Mouse (Mus musculus) MEL (cell line): ENCODE results near the gene Wbp2. TPM values are rescaled to one million over a fixed set of nuclear protein-coding genes. Genes with fewer than 3 reads are reported as not detected.

Source experiments
- DNase-seq: peaks from one replicate; pipeline ENCODE4 v3.0.0; 2011; ENCODE audit warnings: low read depth, low spot score
- H3K27ac ChIP-seq: 2 replicates; pipeline ENCODE4 v1.5.1; 2012; ENCODE audit warnings: low read depth, mild to moderate bottlenecking, control low read depth, low read length, moderate library complexity; ENCODE audit not compliant: control insufficient read depth
- H3K27me3 ChIP-seq, 2 experiments: fragments of 150-350 bp in 1 of 2; sonication (generic) in 1 of 2; 2 replicates each; pipeline ENCODE4 v1.6.1; 2012; ENCODE audit warnings: low read length in 2 of 2, mild to moderate bottlenecking in 2 of 2, improper control_type of control experiment in 1 of 2, moderate library complexity in 1 of 2; ENCODE audit not compliant: insufficient read depth in 2 of 2, control insufficient read depth in 1 of 2
- H3K36me3 ChIP-seq, 2 experiments: 2 replicates each; pipeline ENCODE4 v1.6.1; 2012 to 2014; ENCODE audit warnings: low read length in 2 of 2, improper control_type of control experiment in 1 of 2, inconsistent platforms in 1 of 2, mild to moderate bottlenecking in 1 of 2; ENCODE audit not compliant: insufficient read depth in 2 of 2, control insufficient read depth in 1 of 2
- H3K4me1 ChIP-seq, 2 experiments: fragments of 150-350 bp in 1 of 2; sonication (generic) in 1 of 2; 2 replicates each; pipeline ENCODE4 v1.6.1; 2012; ENCODE audit warnings: low read length in 2 of 2, improper control_type of control experiment in 1 of 2, mild to moderate bottlenecking in 1 of 2; ENCODE audit not compliant: insufficient read depth in 2 of 2, control insufficient read depth in 1 of 2
- H3K4me3 ChIP-seq, 2 experiments: fragments of 150-350 bp in 1 of 2; sonication (generic) in 1 of 2; 2 replicates each; pipeline ENCODE4 v1.5.1; 2012; ENCODE audit warnings: low read depth in 2 of 2, low read length in 2 of 2, mild to moderate bottlenecking in 2 of 2, moderate library complexity in 2 of 2, control low read depth in 1 of 2, improper control_type of control experiment in 1 of 2; ENCODE audit not compliant: control insufficient read depth in 1 of 2, insufficient read depth in 1 of 2
- H3K79me2 ChIP-seq: 2 replicates; pipeline ENCODE4 v1.6.1; 2012; ENCODE audit warnings: mild to moderate bottlenecking, low read length, moderate library complexity; ENCODE audit not compliant: control insufficient read depth, poor library complexity, insufficient read depth
- H3K9ac ChIP-seq: 2 replicates; pipeline ENCODE4 v1.6.1; 2012; ENCODE audit warnings: low read depth, mild to moderate bottlenecking, control low read depth, low read length, moderate library complexity; ENCODE audit not compliant: control insufficient read depth, poor library complexity, severe bottlenecking
- H3K9me3 ChIP-seq: fragments of 150-350 bp; sonication (generic); replicated peaks from 2 replicates; pipeline ENCODE4 v1.6.1; 2012; ENCODE audit warnings: mild to moderate bottlenecking, low read length, improper control_type of control experiment, moderate library complexity; ENCODE audit not compliant: insufficient read depth
- CHD2 ChIP-seq: IDR thresholded peaks from 2 replicates; pipeline ENCODE4 v1.6.1; 2011; ENCODE audit warnings: low read length, improper control_type of control experiment
- E2F4 ChIP-seq: IDR thresholded peaks from 2 replicates; pipeline ENCODE4 v1.6.1; 2011; ENCODE audit warnings: low read depth, low read length, improper control_type of control experiment, borderline replicate concordance
- GABPA ChIP-seq: IDR thresholded peaks from 2 replicates; pipeline ENCODE4 v1.6.1; 2012; ENCODE audit warnings: low read depth, mild to moderate bottlenecking, inconsistent platforms, low read length, improper control_type of control experiment, moderate library complexity
- HCFC1 ChIP-seq: IDR thresholded peaks from 2 replicates; pipeline ENCODE4 v1.6.1; 2012; ENCODE audit warnings: low read depth, mild to moderate bottlenecking, inconsistent platforms, low read length, improper control_type of control experiment, moderate library complexity
- MAX ChIP-seq: IDR thresholded peaks from 2 replicates; pipeline ENCODE4 v1.6.1; 2011; ENCODE audit warnings: low read length, improper control_type of control experiment
- MAZ ChIP-seq: IDR thresholded peaks from 2 replicates; pipeline ENCODE4 v1.6.1; 2012; ENCODE audit warnings: low read depth, mild to moderate bottlenecking, inconsistent platforms, low read length, improper control_type of control experiment
- MYC ChIP-seq: IDR thresholded peaks from 2 replicates; pipeline ENCODE4 v1.6.1; 2011; ENCODE audit warnings: low read depth, mild to moderate bottlenecking, low read length, improper control_type of control experiment, moderate library complexity
- POLR2A ChIP-seq, 2 experiments: IDR thresholded peaks; 2 replicates each; pipeline ENCODE4 v1.6.1; 2011 to 2012; ENCODE audit warnings: low read length in 2 of 2, mild to moderate bottlenecking in 2 of 2, control low read depth in 1 of 2, improper control_type of control experiment in 1 of 2, low read depth in 1 of 2, moderate library complexity in 1 of 2; ENCODE audit not compliant: control insufficient read depth in 1 of 2, insufficient read depth in 1 of 2, poor library complexity in 1 of 2
- POLR2AphosphoS5 ChIP-seq: IDR thresholded peaks from 2 replicates; pipeline ENCODE4 v1.6.1; 2012; ENCODE audit warnings: low read depth, borderline replicate concordance, mild to moderate bottlenecking, inconsistent platforms, low read length, moderate library complexity, mixed read lengths
- RAD21 ChIP-seq: IDR thresholded peaks from 2 replicates; pipeline ENCODE4 v1.6.1; 2011; ENCODE audit warnings: mild to moderate bottlenecking, low read depth, low read length, improper control_type of control experiment
- RCOR1 ChIP-seq: IDR thresholded peaks from 2 replicates; pipeline ENCODE4 v1.6.1; 2012; ENCODE audit warnings: low read depth, mild to moderate bottlenecking, inconsistent platforms, low read length, improper control_type of control experiment
- SMC3 ChIP-seq: IDR thresholded peaks from 2 replicates; pipeline ENCODE4 v1.6.1; 2011; ENCODE audit warnings: low read depth, low read length, improper control_type of control experiment
- TCF12 ChIP-seq: IDR thresholded peaks from 2 replicates; pipeline ENCODE4 v1.6.1; 2014; ENCODE audit warnings: low read depth, mild to moderate bottlenecking, inconsistent platforms, low read length, improper control_type of control experiment, moderate library complexity
- USF1 ChIP-seq: IDR thresholded peaks from 2 replicates; pipeline ENCODE4 v1.6.1; 2014; ENCODE audit warnings: low read depth, mild to moderate bottlenecking, inconsistent platforms, low read length, improper control_type of control experiment, moderate library complexity
- USF2 ChIP-seq, 2 experiments: IDR thresholded peaks; 2 replicates each; pipeline ENCODE4 v1.6.1; 2011 to 2012; ENCODE audit warnings: improper control_type of control experiment in 2 of 2, low read length in 2 of 2, borderline replicate concordance in 1 of 2, inconsistent platforms in 1 of 2, low read depth in 1 of 2, mild to moderate bottlenecking in 1 of 2; ENCODE audit not compliant: insufficient read depth in 1 of 2
- ZC3H11A ChIP-seq: IDR thresholded peaks from 2 replicates; pipeline ENCODE4 v1.6.1; 2012; ENCODE audit warnings: low read depth, mild to moderate bottlenecking, inconsistent platforms, low read length, improper control_type of control experiment
- ZMIZ1 ChIP-seq: IDR thresholded peaks from 2 replicates; pipeline ENCODE4 v1.6.1; 2012; ENCODE audit warnings: low read depth, mild to moderate bottlenecking, inconsistent platforms, low read length, improper control_type of control experiment, moderate library complexity
- ZNF384 ChIP-seq: IDR thresholded peaks from 2 replicates; pipeline ENCODE4 v1.6.1; 2012; ENCODE audit warnings: low read depth, mild to moderate bottlenecking, inconsistent platforms, low read length, improper control_type of control experiment
- polyA plus RNA-seq, 2 experiments: library from polyadenylated mRNA; stranded (reverse) in 1 of 2; unstranded in 1 of 2; fragments of >175 nt in 1 of 2; fragments of >200 nt in 1 of 2; gene quantifications; 2 replicates each; pipeline versions ENCODE4 v1.2.1 to v1.2.4; 2012; ENCODE audit warnings: low replicate concordance in 2 of 2, low read depth in 1 of 2; ENCODE audit not compliant: insufficient read length in 2 of 2, insufficient read depth in 1 of 2, missing spikeins in 1 of 2
- total RNA-seq: library from RNA; depleted of rRNA; stranded (reverse); fragments of 300-350 nt; gene quantifications from 2 replicates; pipeline ENCODE4 v1.2.3, GENCODE M21; 2012

The Wbp2 gene
- total and polyA plus RNA-seq, 3 experiments: 16.5 to 75.8 TPM; not detected in 1

- Histone ChIP-seq H3K4me3 (no peak overlapping the region), H3K4me1 (peaks cover 0 to 2% of the 10 kb centered on the region in 2 experiments; a peak in 1 of 4 replicates), H3K9me3 (no peaks in the 10 kb centered on the region), H3K9ac (no peak overlapping the region), H3K27me3 (no peaks in the 10 kb centered on the region), H3K79me2 (peaks cover 29% of the 10 kb centered on the region), H3K27ac (no peak overlapping the region), H3K36me3 (peaks cover 1 to 41% of the 10 kb centered on the region in 2 experiments)
- TF ChIP-seq MAZ: no peak
- no peak for TF ChIP-seq MAX
- TF ChIP-seq ZNF384: no peak
- no peak for DNase-seq
Measured at GRCm38 (mm10) chr11:116037826-116038225, 49.0 kb downstream of the Wbp2 start.

GRCm38 (mm10) chr11:116036671-116037070, 50.1 kb downstream of the Wbp2 start:
- DNase-seq: no peak
- TF ChIP-seq ZNF384 (peak; percentile 67), HCFC1 (no peak), USF1 (no peak), ZMIZ1 (no peak)
- H3K9me3 ChIP-seq: no peaks in the 10 kb centered on the region
- no peak overlapping the region for H3K4me3 ChIP-seq
- H3K9ac ChIP-seq: no peak overlapping the region
- no peak overlapping the region for H3K27ac ChIP-seq
- peaks cover 10 to 32% of the 10 kb centered on the region in 2 experiments for H3K36me3 ChIP-seq
- peaks cover 38% of the 10 kb centered on the region for H3K79me2 ChIP-seq
- no peaks in the 10 kb centered on the region for H3K27me3 ChIP-seq
- peaks cover under 1 to 13% of the 10 kb centered on the region in 2 experiments; a peak in 3 of 4 replicates for H3K4me1 ChIP-seq

- peaks cover 53% of the 10 kb centered on the region for H3K79me2 ChIP-seq
- H3K36me3 ChIP-seq: peaks cover 15 to 16% of the 10 kb centered on the region in 2 experiments
- H3K4me1 ChIP-seq: peaks cover 7 to 19% of the 10 kb centered on the region in 2 experiments; a peak in 3 of 4 replicates
- no peak overlapping the region for H3K4me3 ChIP-seq
- no peak for TF ChIP-seq HCFC1
- no peak for TF ChIP-seq MAZ
- no peak for TF ChIP-seq TCF12
- TF ChIP-seq MYC: no peak
- no peak for TF ChIP-seq ZC3H11A
- no peak for TF ChIP-seq CHD2
- no peak for TF ChIP-seq POLR2AphosphoS5
- no peak for TF ChIP-seq RCOR1
- no peak for TF ChIP-seq POLR2A (IDR thresholded peaks at IDR 0.05; ENCODE audit: control insufficient read depth in 1 of 2, insufficient read depth in 1 of 2, low read depth in 1 of 2, low read length in 2 of 2, poor library complexity in 1 of 2)
- TF ChIP-seq RAD21: no peak
- no peak for TF ChIP-seq USF2 (IDR thresholded peaks at IDR 0.05; ENCODE audit: borderline replicate concordance in 1 of 2, insufficient read depth in 1 of 2, low read depth in 1 of 2, low read length in 2 of 2)
- TF ChIP-seq E2F4: no peak
- TF ChIP-seq ZMIZ1: no peak
- TF ChIP-seq GABPA: no peak
- TF ChIP-seq SMC3: no peak
- TF ChIP-seq ZNF384: no peak
- no peaks in the 10 kb centered on the region for H3K9me3 ChIP-seq
- no peak overlapping the region for H3K27ac ChIP-seq
- no peak overlapping the region for H3K9ac ChIP-seq
- DNase-seq: no peak
- H3K27me3 ChIP-seq: no peaks in the 10 kb centered on the region
Measured at GRCm38 (mm10) chr11:116034584-116034983, 52.2 kb downstream of the Wbp2 start.
